Mouse (Mus musculus): ENCODE measurements around the gene Ppp2r5b. TPM values are rescaled to one million over a fixed set of nuclear protein-coding genes. Genes with fewer than 3 reads are reported as not detected.

Gene Ppp2r5b
- total and polyA plus RNA-seq, 2 experiments from 2014 or later: 177 to 256 TPM

GRCm38 (mm10) chr19:6270661-6271060 is 35.0 kb upstream of the Ppp2r5b start:
- Histone ChIP-seq H3K4me2 (ENCODE audit: low read depth, low read length, poor library complexity, severe bottlenecking) (no peak overlapping the region), H3K4me1 (ENCODE audit: insufficient read depth, low read length) (no peaks in the 10 kb centered on the region), H3K4me3 (ENCODE audit: low read depth, low read length) (no peak overlapping the region), H3K36me3 (ENCODE audit: insufficient read depth, low read length) (no peaks in the 10 kb centered on the region), H3K27ac (ENCODE audit: low read depth, low read length) (no peak overlapping the region), H3K9ac (replicated peaks; ENCODE audit: low read length, poor library complexity, severe bottlenecking) (no peak overlapping the region), H3K9me3 (ENCODE audit: low read length) (no peaks in the 10 kb centered on the region), H3K27me3 (ENCODE audit: insufficient read depth, low read length) (no peaks in the 10 kb centered on the region)
- WGBS: 54% methylated on average over 9 of the region's 9 CpGs
- no peak for TF ChIP-seq CTCF (IDR thresholded peaks at IDR 0.05)
- ATAC-seq (ENCODE audit: low FRiP score): no peak
- no peak for DNase-seq (ENCODE audit: low spot score)

GRCm38 (mm10) chr19:6269798-6270475 is 34.3 kb upstream of the Ppp2r5b start:
- H3K9ac ChIP-seq (replicated peaks; ENCODE audit: low read length, poor library complexity, severe bottlenecking): no peak overlapping the region
- H3K36me3 ChIP-seq (ENCODE audit: insufficient read depth, low read length): no peaks in the 10 kb centered on the region
- ATAC-seq (ENCODE audit: low FRiP score) (no peak), DNase-seq (ENCODE audit: low spot score) (no peak)
- no peaks in the 10 kb centered on the region for H3K9me3 ChIP-seq (ENCODE audit: low read length)
- H3K27ac ChIP-seq (ENCODE audit: low read depth, low read length): no peak overlapping the region
- no peak overlapping the region for H3K4me2 ChIP-seq (ENCODE audit: low read depth, low read length, poor library complexity, severe bottlenecking)
- H3K4me3 ChIP-seq (ENCODE audit: low read depth, low read length): no peak overlapping the region
- WGBS: 89% methylated on average over 8 of the region's 8 CpGs
- no peaks in the 10 kb centered on the region for H3K4me1 ChIP-seq (ENCODE audit: insufficient read depth, low read length)
- TF ChIP-seq CTCF (IDR thresholded peaks at IDR 0.05): no peak
- H3K27me3 ChIP-seq (ENCODE audit: insufficient read depth, low read length): no peaks in the 10 kb centered on the region

- 86% methylated on average over 7 of the region's 7 CpGs for WGBS
- no peak for TF ChIP-seq CTCF (IDR thresholded peaks at IDR 0.05)
- Histone ChIP-seq H3K36me3 (ENCODE audit: insufficient read depth, low read length) (no peaks in the 10 kb centered on the region), H3K4me3 (ENCODE audit: low read depth, low read length) (no peak overlapping the region), H3K9me3 (ENCODE audit: low read length) (no peaks in the 10 kb centered on the region), H3K27ac (ENCODE audit: low read depth, low read length) (no peak overlapping the region), H3K4me2 (ENCODE audit: low read depth, low read length, poor library complexity, severe bottlenecking) (no peak overlapping the region), H3K27me3 (ENCODE audit: insufficient read depth, low read length) (no peaks in the 10 kb centered on the region), H3K9ac (replicated peaks; ENCODE audit: low read length, poor library complexity, severe bottlenecking) (no peak overlapping the region), H3K4me1 (ENCODE audit: insufficient read depth, low read length) (no peaks in the 10 kb centered on the region)
- no peak for DNase-seq (ENCODE audit: low spot score)
- no peak for ATAC-seq (ENCODE audit: low FRiP score)
These were observed 33.0 kb upstream of the Ppp2r5b start for GRCm38 (mm10) chr19:6268670-6269132.

GRCm38 (mm10) chr19:6268170-6268528 is 32.5 kb upstream of the Ppp2r5b start:
- Histone ChIP-seq H3K9me3 (ENCODE audit: low read length) (no peaks in the 10 kb centered on the region), H3K4me2 (ENCODE audit: low read depth, low read length, poor library complexity, severe bottlenecking) (no peak overlapping the region), H3K27ac (ENCODE audit: low read depth, low read length) (no peak overlapping the region), H3K36me3 (ENCODE audit: insufficient read depth, low read length) (no peaks in the 10 kb centered on the region), H3K4me3 (ENCODE audit: low read depth, low read length) (no peak overlapping the region), H3K4me1 (ENCODE audit: insufficient read depth, low read length) (no peaks in the 10 kb centered on the region), H3K9ac (replicated peaks; ENCODE audit: low read length, poor library complexity, severe bottlenecking) (no peak overlapping the region), H3K27me3 (ENCODE audit: insufficient read depth, low read length) (no peaks in the 10 kb centered on the region)
- ATAC-seq (ENCODE audit: low FRiP score): no peak
- TF ChIP-seq CTCF (IDR thresholded peaks at IDR 0.05): peak; percentile 84
- peak; percentile 88 for DNase-seq (ENCODE audit: low spot score)
- 16% methylated on average over 8 of the region's 8 CpGs for WGBS

- ATAC-seq (ENCODE audit: low FRiP score) (no peak), DNase-seq (ENCODE audit: low spot score) (peak; percentile 38)
- 79% methylated on average over 11 of the region's 11 CpGs for WGBS
- Histone ChIP-seq H3K9ac (replicated peaks; ENCODE audit: low read length, poor library complexity, severe bottlenecking) (no peak overlapping the region), H3K4me3 (ENCODE audit: low read depth, low read length) (no peak overlapping the region), H3K9me3 (ENCODE audit: low read length) (no peaks in the 10 kb centered on the region), H3K36me3 (ENCODE audit: insufficient read depth, low read length) (0 out of 2 replicates have a peak, but pooled peaks cover under 1% of the 10 kb centered on the region), H3K27ac (ENCODE audit: low read depth, low read length) (no peak overlapping the region), H3K4me2 (ENCODE audit: low read depth, low read length, poor library complexity, severe bottlenecking) (no peak overlapping the region), H3K27me3 (ENCODE audit: insufficient read depth, low read length) (no peaks in the 10 kb centered on the region), H3K4me1 (ENCODE audit: insufficient read depth, low read length) (no peaks in the 10 kb centered on the region)
- no peak for TF ChIP-seq CTCF (IDR thresholded peaks at IDR 0.05)
These were observed 31.9 kb upstream of the Ppp2r5b start for GRCm38 (mm10) chr19:6267306-6268169.

GRCm38 (mm10) chr19:6265727-6266182 is 30.1 kb upstream of the Ppp2r5b start:
- Histone ChIP-seq H3K9me3 (ENCODE audit: low read length) (no peaks in the 10 kb centered on the region), H3K9ac (replicated peaks; ENCODE audit: low read length, poor library complexity, severe bottlenecking) (no peak overlapping the region), H3K36me3 (ENCODE audit: insufficient read depth, low read length) (peaks cover 15% of the 10 kb centered on the region), H3K4me1 (ENCODE audit: insufficient read depth, low read length) (no peaks in the 10 kb centered on the region), H3K27me3 (ENCODE audit: insufficient read depth, low read length) (no peaks in the 10 kb centered on the region), H3K4me2 (ENCODE audit: low read depth, low read length, poor library complexity, severe bottlenecking) (no peak overlapping the region), H3K4me3 (ENCODE audit: low read depth, low read length) (no peak overlapping the region), H3K27ac (ENCODE audit: low read depth, low read length) (no peak overlapping the region)
- WGBS: 70% methylated on average over 6 of the region's 6 CpGs
- TF ChIP-seq CTCF (IDR thresholded peaks at IDR 0.05): peak; percentile 38
- DNase-seq (ENCODE audit: low spot score): no peak
- no peak for ATAC-seq (ENCODE audit: low FRiP score)

Data from midbrain, postnatal 0 days (tissue).